8 mouse cellular contexts compared by ENCODE assay signal in the genomic region with DNA sequence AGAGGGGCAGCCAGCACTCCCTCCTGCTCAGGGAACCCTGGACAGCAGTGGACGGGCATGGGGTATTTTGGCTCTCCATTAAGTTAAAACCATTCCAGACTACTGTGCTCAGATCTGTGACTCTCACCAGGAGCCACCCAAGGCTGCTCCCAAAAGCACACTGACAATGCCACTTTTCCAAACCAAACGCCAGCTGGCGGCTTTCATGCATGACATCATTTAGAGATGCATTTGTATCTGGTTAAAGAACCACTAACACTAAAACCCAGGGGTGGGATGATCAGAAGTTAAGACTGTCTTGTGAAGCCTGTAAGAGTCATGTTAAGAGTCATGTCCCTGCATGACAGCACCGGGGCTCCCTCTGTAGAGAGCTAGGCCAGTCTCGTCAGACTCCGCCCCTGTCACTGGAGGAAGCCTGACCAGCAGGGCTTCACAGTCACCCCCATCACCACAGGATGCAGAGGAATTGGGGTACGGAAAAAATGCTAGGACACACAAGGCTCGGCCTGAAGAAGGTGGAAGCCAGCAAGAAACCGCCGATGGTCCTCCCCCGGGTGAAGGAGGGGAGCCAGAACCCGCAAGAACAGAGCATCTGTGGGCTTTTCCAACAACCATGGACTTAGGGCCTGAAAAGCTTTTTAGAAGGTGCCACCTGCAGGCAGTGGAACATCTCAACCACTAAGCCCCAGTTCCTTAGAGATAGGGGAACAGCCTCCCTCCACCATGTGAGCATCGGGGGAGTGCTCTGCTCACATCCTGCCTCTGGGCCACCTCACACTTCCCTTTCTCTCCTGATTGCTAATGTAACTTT. TPM values are rescaled to one million over a fixed set of nuclear protein-coding genes. Genes with fewer than 3 reads are reported as not detected.
A peak's percentile ranks its signal among the peaks of the same experiment; 100 is the strongest.
DNase-seq lines count a peak whose midpoint lies in the region; ATAC-seq and TF ChIP-seq lines count a peak whose summit lies in the region.

No protein-coding gene starts in this region.

- peak; percentile 19; the same call in 1 of the 2 replicates for TF ChIP-seq CTCF in cerebellum, adult 2 months (IDR thresholded peaks at IDR 0.05; ENCODE audit: borderline replicate concordance, insufficient read depth, low read depth, low read length)

- no peak for ATAC-seq in cerebellum, adult (ENCODE audit: insufficient number of reproducible peaks, low FRiP score, low TSS enrichment)
- peak; percentile 76 for ATAC-seq in megakaryocyte, adult 5-6 weeks (ENCODE audit: poor library complexity, severe bottlenecking)

- H3K4me1 ChIP-seq in cerebellum, adult 2 months (ENCODE audit: control insufficient read depth, insufficient read depth, low read length) = peaks cover 57% of the 10 kb centered on the region

- 21% methylated on average over 13 of the region's 13 CpGs for WGBS in cerebellum, adult 2 months

- no peak for TF ChIP-seq POLR2A in cerebellum, adult 2 months (IDR thresholded peaks at IDR 0.05; ENCODE audit: borderline replicate concordance, insufficient read depth, low read length)

- H3K27me3 ChIP-seq in cerebellum, adult 2 months (ENCODE audit: control insufficient read depth, insufficient read depth, low read length) = no peaks in the 10 kb centered on the region

- peak in 1 of 2 experiments; percentile 62 for DNase-seq in cerebellum, adult 2 months
- DNase-seq in layer of hippocampus, adult 11-12 months (ENCODE audit: low spot score) = peak; percentile 46
- DNase-seq in layer of hippocampus, postnatal 25 days (ENCODE audit: extremely low spot score in 1 of 2, low spot score in 1 of 2) = no peak
- DNase-seq in A20 (ENCODE audit: low read depth, low spot score) = peak; percentile 86
- DNase-seq in ovary, postnatal 36 days (ENCODE audit: low spot score) = no peak
- DNase-seq in spleen, adult 18-20 months = no peak

- H3K27ac ChIP-seq in cerebellum, adult 2 months (ENCODE audit: insufficient read depth, low read length) = peak overlapping the region; percentile 75

- H3K4me3 ChIP-seq in cerebellum, adult 2 months (replicated peaks; ENCODE audit: insufficient read depth, low read depth, low read length) = no peak overlapping the region

RNA-seq across cellular contexts. Expression of a gene that starts 14.2 kb away (rescaled TPM):
- 116 TPM in 2 replicates for polyA plus RNA-seq in cerebellum, adult 2 months (2012; rRNA removed)
- total RNA-seq in layer of hippocampus, postnatal 25 days (2021) = 10 to 100 TPM; 32.7 to 34.1 TPM
- total RNA-seq in megakaryocyte, adult 5-6 weeks (2015) = 22.8 TPM in 2 replicates
- total RNA-seq in megakaryocyte, adult 5-6 weeks (2017) = 104 TPM in 2 replicates

RNA-seq across cellular contexts. Expression of a gene that starts 47.2 kb away (rescaled TPM):
- polyA plus RNA-seq in cerebellum, adult 2 months (2012; rRNA removed) = 538 and 541 TPM in 2 replicates
- 100 to 1,000 TPM; 178 to 179 TPM for total RNA-seq in layer of hippocampus, postnatal 25 days (2021)
- total RNA-seq in megakaryocyte, adult 5-6 weeks (2015) = not detected in 2 replicates
- total RNA-seq in megakaryocyte, adult 5-6 weeks (2017) = 0.16 and 0.40 TPM in 2 replicates

Comparison
In these comparisons a context has a peak if more than half of its experiments do, and no peak if none do; other contexts are left out.
1. DNase-seq: peak in layer of hippocampus, adult 11-12 months (single experiment) and A20 (single experiment); none in layer of hippocampus, postnatal 25 days (0 of 2), ovary, postnatal 36 days (single experiment) and spleen, adult 18-20 months (0 of 2).
2. RNA of a gene that starts 47.2 kb away (total RNA-seq): 178 to 179 TPM in layer of hippocampus, postnatal 25 days; 0.16 to 0.40 TPM in megakaryocyte, adult 5-6 weeks; every median in the first group is over 100 times any median in the second.